In genomic region chr3:116594076-116594727, GRCm38 (mm10) we compare ENCODE assay signal across 8 mouse cellular contexts. TPM values are rescaled to one million over a fixed set of nuclear protein-coding genes. Genes with fewer than 3 reads are reported as not detected.
DNase-seq lines count a peak whose midpoint lies in the region; ATAC-seq and TF ChIP-seq lines count a peak whose summit lies in the region.

No protein-coding gene starts in this region.

- peak; percentile 49 to 51 for DNase-seq in left cerebral cortex, postnatal 14 days (ENCODE audit: low spot score in 2 of 2)
- no peak for DNase-seq in left cerebral cortex, postnatal 25 days (ENCODE audit: low spot score in 2 of 2)
- no peak for DNase-seq in Muller cell, postnatal 12 days (ENCODE audit: inconsistent ontology term)
- DNase-seq in testis, postnatal 10 days (ENCODE audit: low spot score): no peak

- 1% methylated on average over 22 of the region's 22 CpGs for WGBS in bone marrow, adult 2 months
- 2% methylated on average over 22 of the region's 22 CpGs for WGBS in limb, embryonic 15.5 days
- 2% methylated on average over 22 of the region's 22 CpGs for WGBS in stomach, embryonic 14.5 days

- no peak for TF ChIP-seq CTCF in bone marrow, adult 2 months (IDR thresholded peaks at IDR 0.05; ENCODE audit: control insufficient read depth, insufficient read depth, low read length)

- no peaks in the 10 kb centered on the region for H3K27me3 ChIP-seq in limb, embryonic 15.5 days
- no peaks in the 10 kb centered on the region for H3K27me3 ChIP-seq in stomach, embryonic 14.5 days (ENCODE audit: control insufficient read depth, insufficient read depth, low read length)

- intact Hi-C loops in left cerebral cortex, postnatal 14 days (cut with DNase I): loop anchor here (2.0 to 5.0 kb wide), 2 partner anchors 69 to 153 kb away; partner anchors contain the start of gene Mfsd14a
- intact Hi-C loops in left cerebral cortex, postnatal 25 days (cut with DNase I): loop anchor here (1.0 to 5.0 kb wide), 4 partner anchors 68 to 243 kb away; partner anchors contain the start of genes Dbt and Mfsd14a

- TF ChIP-seq POLR2A in bone marrow, adult 2 months (IDR thresholded peaks at IDR 0.05; ENCODE audit: borderline replicate concordance, control insufficient read depth, low read depth, low read length): no peak

- no peaks in the 10 kb centered on the region for H3K9me3 ChIP-seq in limb, embryonic 15.5 days
- no peaks in the 10 kb centered on the region for H3K9me3 ChIP-seq in stomach, embryonic 14.5 days (ENCODE audit: control insufficient read depth, low read depth, low read length)

- peak overlapping the region; percentile 39 for H3K4me2 ChIP-seq in limb, embryonic 15.5 days
- peak overlapping the region; percentile 33 for H3K4me2 ChIP-seq in stomach, embryonic 14.5 days (replicated peaks; ENCODE audit: low read depth, low read length)

- H3K4me1 ChIP-seq in bone marrow, adult 2 months (ENCODE audit: control insufficient read depth, insufficient read depth, low read length): no peaks in the 10 kb centered on the region
- 0 out of 2 replicates have a peak, but pooled peaks cover 6% of the 10 kb centered on the region for H3K4me1 ChIP-seq in limb, embryonic 15.5 days
- peaks cover 7% of the 10 kb centered on the region; the same call in 1 of the 2 replicates for H3K4me1 ChIP-seq in stomach, embryonic 14.5 days (ENCODE audit: control insufficient read depth, insufficient read depth, low read length)

- peak overlapping the region; percentile 90 for H3K9ac ChIP-seq in limb, embryonic 15.5 days
- peak overlapping the region; percentile 59 for H3K9ac ChIP-seq in stomach, embryonic 14.5 days (replicated peaks; ENCODE audit: low read depth, low read length)

- peak; percentile 64 for ATAC-seq in erythroid progenitor cell, adult 5-6 weeks (replicated peaks; ENCODE audit: low FRiP score, poor library complexity, severe bottlenecking)
- peak; percentile 66 for ATAC-seq in limb, embryonic 15.5 days (ENCODE audit: insufficient number of reproducible peaks, low FRiP score, low TSS enrichment, low read depth)
- ATAC-seq in stomach, embryonic 14.5 days (ENCODE audit: insufficient number of reproducible peaks, insufficient read depth, low FRiP score, low read depth): peak; percentile 62

- H3K36me3 ChIP-seq in limb, embryonic 15.5 days: peaks cover 25% of the 10 kb centered on the region
- peaks cover 22% of the 10 kb centered on the region for H3K36me3 ChIP-seq in stomach, embryonic 14.5 days (ENCODE audit: control insufficient read depth, insufficient read depth, low read length)

- H3K4me3 ChIP-seq in bone marrow, adult 2 months (replicated peaks; ENCODE audit: control insufficient read depth, low read depth, low read length): peak overlapping the region; percentile 90
- peak overlapping the region; percentile 91 for H3K4me3 ChIP-seq in limb, embryonic 15.5 days
- peak overlapping the region; percentile 61 for H3K4me3 ChIP-seq in stomach, embryonic 14.5 days (ENCODE audit: low read depth, low read length)

- H3K27ac ChIP-seq in bone marrow, adult 2 months (ENCODE audit: control insufficient read depth, insufficient read depth, low read depth, low read length, poor library complexity): peak overlapping the region; percentile 78
- H3K27ac ChIP-seq in limb, embryonic 15.5 days: peak overlapping the region; percentile 89
- H3K27ac ChIP-seq in stomach, embryonic 14.5 days (ENCODE audit: low read length): peak overlapping the region; percentile 60

RNA-seq across cellular contexts. Expression of gene Sass6, which starts 0.6 kb away (rescaled TPM):
- total RNA-seq in left cerebral cortex, postnatal 14 days (2021): 1 to 10 TPM; 5.2 to 7.8 TPM
- 1 to 10 TPM; 5.4 to 9.0 TPM for total RNA-seq in left cerebral cortex, postnatal 25 days (2021)
- 12.7 and 17.9 TPM in 2 replicates for polyA plus RNA-seq in bone marrow, adult 2 months (2011; ENCODE audit: insufficient read depth, insufficient read length, low replicate concordance, missing spikeins)
- total RNA-seq in erythroid progenitor cell, adult 5-6 weeks (2015; ENCODE audit: low replicate concordance): 62.7 and 75.9 TPM in 2 replicates
- total RNA-seq in erythroid progenitor cell, adult 5-6 weeks (2017; ENCODE audit: low replicate concordance): 118 and 120 TPM in 2 replicates
- polyA plus RNA-seq in limb, embryonic 15.5 days (2015; fragmentation: Nextera tagmentation; extraction: Ambion mirVana): 16.5 and 17.0 TPM in 2 replicates
- 25.5 and 27.9 TPM in 2 replicates for polyA plus RNA-seq in stomach, embryonic 14.5 days (2014; fragmentation: Nextera tagmentation; extraction: Ambion mirVana)

RNA-seq across cellular contexts. Expression of gene Trmt13, which starts 20.2 kb away (rescaled TPM):
- total RNA-seq in left cerebral cortex, postnatal 14 days (2021): 10 to 100 TPM; 13.9 to 14.1 TPM
- total RNA-seq in left cerebral cortex, postnatal 25 days (2021): 10 to 100 TPM; 13.5 to 16.4 TPM
- polyA plus RNA-seq in bone marrow, adult 2 months (2011; ENCODE audit: insufficient read depth, insufficient read length, low replicate concordance, missing spikeins): 9.4 and 22.0 TPM in 2 replicates
- total RNA-seq in erythroid progenitor cell, adult 5-6 weeks (2015; ENCODE audit: low replicate concordance): 4.2 and 4.3 TPM in 2 replicates
- total RNA-seq in erythroid progenitor cell, adult 5-6 weeks (2017; ENCODE audit: low replicate concordance): 17.5 and 22.0 TPM in 2 replicates
- 27.9 and 32.3 TPM in 2 replicates for polyA plus RNA-seq in limb, embryonic 15.5 days (2015; fragmentation: Nextera tagmentation; extraction: Ambion mirVana)
- 33.5 and 36.6 TPM in 2 replicates for polyA plus RNA-seq in stomach, embryonic 14.5 days (2014; fragmentation: Nextera tagmentation; extraction: Ambion mirVana)

RNA-seq across cellular contexts. Expression of gene Lrrc39, which starts 31.4 kb away (rescaled TPM):
- under 1 TPM; 0.17 to 0.18 TPM for total RNA-seq in left cerebral cortex, postnatal 14 days (2021)
- total RNA-seq in left cerebral cortex, postnatal 25 days (2021): under 1 TPM in 1 of 2 experiments, not detected in 1; 0.14 TPM
- polyA plus RNA-seq in bone marrow, adult 2 months (2011; ENCODE audit: insufficient read depth, insufficient read length, low replicate concordance, missing spikeins): 3.4 and 4.2 TPM in 2 replicates
- 19.5 and 37.7 TPM in 2 replicates for total RNA-seq in erythroid progenitor cell, adult 5-6 weeks (2015; ENCODE audit: low replicate concordance)
- total RNA-seq in erythroid progenitor cell, adult 5-6 weeks (2017; ENCODE audit: low replicate concordance): 18.2 and 21.9 TPM in 2 replicates
- polyA plus RNA-seq in limb, embryonic 15.5 days (2015; fragmentation: Nextera tagmentation; extraction: Ambion mirVana): 1.1 and 3.2 TPM in 2 replicates
- 0.80 and 1.1 TPM in 2 replicates for polyA plus RNA-seq in stomach, embryonic 14.5 days (2014; fragmentation: Nextera tagmentation; extraction: Ambion mirVana)

Comparison
In these comparisons a context has a peak if more than half of its experiments do, and no peak if none do; other contexts are left out.
1. DNase-seq: peak in left cerebral cortex, postnatal 14 days (2 of 2); none in left cerebral cortex, postnatal 25 days (0 of 2), Muller cell, postnatal 12 days (single experiment) and testis, postnatal 10 days (single experiment).
2. RNA of gene Sass6, which starts 0.6 kb away (total RNA-seq): 62.7 to 120 TPM in erythroid progenitor cell, adult 5-6 weeks; 5.4 to 9.0 TPM in left cerebral cortex, postnatal 25 days and 5.2 to 7.8 TPM in left cerebral cortex, postnatal 14 days; every median in the first group is over 4 times any median in the second.
3. RNA of gene Lrrc39, which starts 31.4 kb away (total RNA-seq): 18.2 to 37.7 TPM in erythroid progenitor cell, adult 5-6 weeks; 0.17 to 0.18 TPM in left cerebral cortex, postnatal 14 days and 0.14 TPM in left cerebral cortex, postnatal 25 days; every median in the first group is over 10 times any median in the second.
4. Peak in every context shown above with its lines, with median percentiles within 50 percentile points of each other: H3K27ac ChIP-seq, H3K4me3 ChIP-seq and ATAC-seq.